Mouse (Mus musculus) kidney, adult 8-10 months (tissue): Measurements from ENCODE around the gene Olfr90.
A peak's percentile ranks its signal among the peaks of the same experiment; 100 is the strongest.
"Not testable (repeated sequence)": the region's sequence is repeated elsewhere in the genome, so short reads cannot be mapped to it uniquely, and the experiment has no call there.

Experiments used
- DNase-seq, 2 experiments: peaks; one replicate each; pipeline ENCODE4 v3.0.0; 2022

Olfr90 gene

GRCm38 (mm10) chr17:37088399-37088798, at the start of gene Olfr90:
Gene Olfr90, minus strand, starts transcription at chr17:37088499.
- DNase-seq = no peak

GRCm38 (mm10) chr17:37131366-37131765, 43.1 kb upstream of the Olfr90 start:
- DNase-seq = not testable (repeated sequence)

- no peak for DNase-seq
Measured at GRCm38 (mm10) chr17:37119988-37120387, 31.7 kb upstream of the Olfr90 start, which contains the start of gene Olfr92. Gene Olfr92, minus strand, starts transcription at chr17:37120088.

GRCm38 (mm10) chr17:37098178-37098577, 9.9 kb upstream of the Olfr90 start, which contains the start of gene Olfr91:
Gene Olfr91, minus strand, starts transcription at chr17:37098278.
- DNase-seq = no peak

- DNase-seq = no peak
Measured at GRCm38 (mm10) chr17:37093289-37093688, 5.0 kb upstream of the Olfr90 start.

GRCm38 (mm10) chr17:37092198-37092597, 3.9 kb upstream of the Olfr90 start:
- no peak for DNase-seq

- DNase-seq = no peak
Measured at GRCm38 (mm10) chr17:37085545-37085944, 2.8 kb downstream of the Olfr90 start.

- DNase-seq = no peak
Measured at GRCm38 (mm10) chr17:37084632-37085031, 3.7 kb downstream of the Olfr90 start.

- peak; percentile 17 to 42 for DNase-seq
Measured at GRCm38 (mm10) chr17:37083327-37083726, 5.0 kb downstream of the Olfr90 start.

- no peak for DNase-seq
Measured at GRCm38 (mm10) chr17:37081659-37082058, 6.6 kb downstream of the Olfr90 start.

GRCm38 (mm10) chr17:37080119-37080518, 8.2 kb downstream of the Olfr90 start:
- peak; percentile 35 to 45 for DNase-seq

GRCm38 (mm10) chr17:37078990-37079389, 9.3 kb downstream of the Olfr90 start:
- DNase-seq = no peak

- no peak for DNase-seq
Measured at GRCm38 (mm10) chr17:37078193-37078592, 10.1 kb downstream of the Olfr90 start.

GRCm38 (mm10) chr17:37075766-37076165, 12.5 kb downstream of the Olfr90 start:
- DNase-seq = no peak

- no peak for DNase-seq
Measured at GRCm38 (mm10) chr17:37075181-37075580, 13.1 kb downstream of the Olfr90 start.

GRCm38 (mm10) chr17:37072730-37073276, 15.5 kb downstream of the Olfr90 start:
- no peak for DNase-seq

- no peak for DNase-seq
Measured at GRCm38 (mm10) chr17:37072080-37072729, 16.1 kb downstream of the Olfr90 start.

- no peak for DNase-seq
Measured at GRCm38 (mm10) chr17:37070121-37070520, 18.2 kb downstream of the Olfr90 start.

GRCm38 (mm10) chr17:37067861-37068260, 20.4 kb downstream of the Olfr90 start:
- no peak for DNase-seq

- DNase-seq = no peak
Measured at GRCm38 (mm10) chr17:37065993-37066392, 22.3 kb downstream of the Olfr90 start.

GRCm38 (mm10) chr17:37063686-37064495, 24.4 kb downstream of the Olfr90 start:
- DNase-seq = no peak

- no peak for DNase-seq
Measured at GRCm38 (mm10) chr17:37063063-37063462, 25.2 kb downstream of the Olfr90 start.

GRCm38 (mm10) chr17:37062101-37062641, 26.1 kb downstream of the Olfr90 start:
- DNase-seq = no peak
